Mouse (Mus musculus) olfactory bulb, adult 2 months (tissue): ENCODE data around the gene Cblb. TPM values are rescaled to one million over a fixed set of nuclear protein-coding genes. Genes with fewer than 3 reads are reported as not detected.

Experiments
- H3K27ac ChIP-seq: fragments of 200-500 bp; 2 replicates; pipeline ENCODE4 v1.5.1; 2012; ENCODE audit warnings: low read depth, low read length; ENCODE audit not compliant: insufficient read depth
- H3K4me1 ChIP-seq: fragments of 200-500 bp; 2 replicates; pipeline ENCODE4 v1.6.1; 2012; ENCODE audit warnings: low read length; ENCODE audit not compliant: control insufficient read depth, insufficient read depth
- H3K4me3 ChIP-seq: fragments of 200-500 bp; 2 replicates; pipeline ENCODE4 v1.5.1; 2012; ENCODE audit warnings: mild to moderate bottlenecking, low read depth, low read length, moderate library complexity; ENCODE audit not compliant: insufficient read depth
- CTCF ChIP-seq: fragments of 200-500 bp; IDR thresholded peaks from 2 replicates; pipeline ENCODE4 v1.5.1; 2012; ENCODE audit warnings: low read depth, mild to moderate bottlenecking, low read length, moderate library complexity; ENCODE audit not compliant: insufficient read depth
- POLR2A ChIP-seq: fragments of 200-500 bp; IDR thresholded peaks from 2 replicates; pipeline ENCODE4 v1.6.1; 2012; ENCODE audit warnings: mild to moderate bottlenecking, low read depth, low read length, moderate library complexity; ENCODE audit not compliant: insufficient read depth
- WGBS: fragments of 180-500 bp; shearing (Covaris S2); methylation state at CpG from one replicate; pipeline ENCODE4 v1.1.7; 2018; 5-methylcytosine and 5-hydroxymethylcytosine counted together
- polyA plus RNA-seq: library from polyadenylated mRNA; stranded (reverse); fragments of >200 nt; gene quantifications from 2 replicates; pipeline ENCODE4 v1.2.4, GENCODE M21; 2012; ENCODE audit warnings: low replicate concordance; ENCODE audit not compliant: missing spikeins, insufficient read depth, insufficient read length

The Cblb gene
- polyA plus RNA-seq, 1 experiment, result not detected

DNA sequence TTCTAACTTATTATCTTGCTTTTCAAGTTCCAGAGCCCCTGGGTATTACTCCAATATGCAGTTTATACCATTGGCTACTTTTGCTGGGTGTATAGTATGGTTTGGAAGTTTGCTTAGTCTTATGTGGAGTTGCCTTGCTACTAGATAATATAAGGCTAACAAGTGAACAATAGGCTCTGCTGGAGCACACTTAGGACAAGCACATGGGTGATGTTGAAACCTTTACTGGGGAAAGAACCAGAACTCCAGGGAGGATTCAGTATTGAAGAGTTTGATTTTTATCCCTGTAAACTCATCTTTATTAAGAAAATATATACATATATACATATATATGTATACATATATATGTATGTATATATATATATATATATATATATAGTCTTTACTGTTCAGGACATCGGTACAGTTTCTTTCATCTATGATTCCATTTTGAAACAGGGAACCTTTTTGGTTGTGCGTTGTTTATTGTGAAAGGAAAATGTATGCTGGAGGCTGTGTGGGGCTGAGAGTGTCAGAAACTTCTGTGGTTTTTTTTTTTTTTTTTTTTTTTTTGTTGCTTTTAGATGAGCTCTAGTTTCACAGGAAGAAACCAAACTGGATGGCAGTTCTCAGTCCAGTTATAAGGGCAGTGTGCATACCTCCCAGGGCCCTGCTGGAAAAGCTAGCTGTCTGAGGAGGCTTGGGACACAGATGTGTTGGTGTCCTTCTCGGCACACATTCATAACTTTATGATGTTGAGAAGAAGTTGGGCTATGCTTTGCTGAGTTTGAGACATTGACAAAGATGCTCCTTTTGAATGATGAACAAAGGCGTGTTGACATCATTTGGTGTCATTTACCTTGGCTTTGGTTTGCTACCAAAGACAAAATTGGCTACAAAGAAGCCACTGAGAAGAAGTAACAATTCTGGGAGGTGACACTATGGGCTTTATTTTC, 2.6 kb downstream of the Cblb start:
- TF ChIP-seq POLR2A (no peak), CTCF (no peak)
- H3K4me1 ChIP-seq, result peaks cover 2% of the 10 kb centered on the region; the same call in 1 of the 2 replicates
- no peak overlapping the region for H3K4me3 ChIP-seq
- WGBS, result 92% methylated on average over 4 of the region's 4 CpGs
- no peak overlapping the region for H3K27ac ChIP-seq

DNA sequence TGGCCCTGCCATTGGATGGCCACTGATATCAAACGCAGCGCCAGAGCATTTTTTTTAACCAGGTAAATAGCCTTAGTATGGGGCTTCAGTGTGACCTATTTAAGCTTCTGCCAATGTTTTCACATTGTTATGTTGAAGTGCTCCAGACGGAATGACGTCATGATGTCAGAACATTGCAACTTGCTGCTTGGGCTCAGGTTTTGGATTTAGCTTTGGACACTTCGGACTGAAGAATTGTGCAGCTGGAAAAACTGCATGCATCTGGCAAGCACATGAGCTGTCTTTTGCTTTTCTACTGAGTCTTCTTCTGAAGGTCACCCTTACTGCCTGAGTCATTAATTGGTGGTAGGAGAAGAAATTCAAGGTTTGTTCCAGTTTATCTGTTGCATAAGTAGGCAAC, 3.3 kb downstream of the Cblb start:
- H3K4me1 ChIP-seq, result peaks cover 2% of the 10 kb centered on the region; the same call in 1 of the 2 replicates
- no peak overlapping the region for H3K27ac ChIP-seq
- WGBS, result 86% methylated on average over 5 of the region's 5 CpGs
- no peak for TF ChIP-seq POLR2A
- TF ChIP-seq CTCF, result no peak
- H3K4me3 ChIP-seq, result no peak overlapping the region

DNA sequence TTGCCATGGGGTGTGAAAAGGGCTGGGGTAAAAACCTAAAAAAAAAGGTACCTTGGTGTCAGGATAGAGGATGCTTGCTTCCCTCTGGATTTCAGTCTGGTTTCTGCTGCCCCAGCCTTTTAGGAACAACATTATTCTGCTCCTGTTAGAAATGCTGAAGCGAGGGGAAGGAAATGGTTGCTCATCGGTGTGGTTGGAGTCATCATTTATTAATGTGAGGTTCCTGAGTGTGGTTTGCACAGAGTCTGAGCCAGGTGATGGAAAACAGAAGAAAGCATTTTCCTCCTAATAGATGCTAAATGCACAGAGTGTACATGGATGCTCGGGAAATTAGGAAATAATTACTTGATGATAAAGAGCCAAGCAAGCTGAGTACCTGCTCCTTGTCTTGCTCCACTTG, 5.3 kb downstream of the Cblb start:
- Histone ChIP-seq H3K4me1 (peaks cover 2% of the 10 kb centered on the region; the same call in 1 of the 2 replicates), H3K4me3 (no peak overlapping the region), H3K27ac (no peak overlapping the region)
- no peak for TF ChIP-seq CTCF
- no peak for TF ChIP-seq POLR2A
- WGBS, result 89% methylated on average over 3 of the region's 3 CpGs

DNA sequence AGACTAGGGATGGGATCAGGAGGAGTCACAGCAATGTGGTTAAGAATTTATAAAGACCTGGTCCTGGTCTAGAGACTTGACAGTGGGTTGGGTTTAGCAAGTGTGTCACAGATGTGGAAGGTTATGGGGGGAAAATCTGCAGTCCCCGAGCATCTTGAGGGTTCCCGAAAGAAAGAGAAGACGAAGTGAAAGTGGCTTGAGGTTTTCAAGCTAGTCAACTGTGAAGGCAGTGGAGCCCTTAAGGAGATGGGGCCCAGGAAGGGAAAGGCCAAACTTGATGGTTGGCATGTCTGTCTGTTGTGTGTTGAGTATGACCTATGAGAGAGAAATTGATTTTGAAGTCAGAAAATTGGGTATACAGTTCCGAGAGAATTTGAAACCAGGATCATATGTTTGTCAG, 7.3 kb downstream of the Cblb start:
- WGBS, result 91% methylated on average over 4 of the region's 4 CpGs
- TF ChIP-seq POLR2A, result no peak
- TF ChIP-seq CTCF, result no peak
- H3K27ac ChIP-seq, result no peak overlapping the region
- no peak overlapping the region for H3K4me3 ChIP-seq
- no peaks in the 10 kb centered on the region for H3K4me1 ChIP-seq

DNA sequence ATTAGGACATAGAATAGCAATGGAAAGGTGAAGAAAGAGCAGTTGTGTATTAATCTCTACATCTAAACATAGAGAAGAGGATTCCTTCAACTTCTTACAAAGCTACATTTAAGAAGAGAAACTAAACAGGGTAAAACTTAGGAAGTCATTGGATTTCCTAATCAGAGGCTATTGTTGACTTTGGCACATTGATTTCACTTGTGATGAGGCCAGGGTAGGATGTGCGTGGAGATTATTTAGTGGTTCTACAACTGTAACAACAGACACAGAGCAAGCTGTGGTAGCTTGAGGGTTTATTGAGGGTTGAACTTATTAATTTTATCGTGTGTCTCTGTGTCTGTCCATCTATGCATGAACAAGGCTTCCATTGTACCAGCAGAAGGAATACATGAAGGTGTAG, 7.8 kb downstream of the Cblb start:
- 85% methylated on average over 2 of the region's 2 CpGs for WGBS
- Histone ChIP-seq H3K27ac (no peak overlapping the region), H3K4me1 (no peaks in the 10 kb centered on the region), H3K4me3 (no peak overlapping the region)
- no peak for TF ChIP-seq POLR2A
- TF ChIP-seq CTCF, result no peak

DNA sequence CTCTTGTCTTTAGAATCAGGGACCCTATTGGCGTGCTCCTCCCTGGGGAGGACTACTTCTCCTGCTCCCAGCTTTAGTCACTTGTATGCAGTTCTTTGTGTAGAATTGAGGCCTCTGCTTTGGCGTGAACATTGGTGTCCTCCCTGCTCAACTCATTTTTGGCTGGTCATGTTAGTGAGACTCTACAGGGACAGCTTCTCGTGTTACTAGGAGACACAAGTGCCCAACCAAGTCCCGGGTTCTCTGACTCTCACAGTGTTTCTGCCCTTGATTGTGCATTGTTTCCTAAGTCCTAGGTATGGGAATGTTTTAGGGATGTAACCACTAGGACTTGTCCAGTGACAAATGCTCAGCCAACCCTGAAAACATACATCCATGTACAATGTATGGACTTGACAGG, 9.9 kb downstream of the Cblb start:
- H3K4me1 ChIP-seq, result no peaks in the 10 kb centered on the region
- H3K4me3 ChIP-seq, result no peak overlapping the region
- no peak for TF ChIP-seq CTCF
- TF ChIP-seq POLR2A, result no peak
- no peak overlapping the region for H3K27ac ChIP-seq
- 83% methylated on average over 4 of the region's 4 CpGs for WGBS

DNA sequence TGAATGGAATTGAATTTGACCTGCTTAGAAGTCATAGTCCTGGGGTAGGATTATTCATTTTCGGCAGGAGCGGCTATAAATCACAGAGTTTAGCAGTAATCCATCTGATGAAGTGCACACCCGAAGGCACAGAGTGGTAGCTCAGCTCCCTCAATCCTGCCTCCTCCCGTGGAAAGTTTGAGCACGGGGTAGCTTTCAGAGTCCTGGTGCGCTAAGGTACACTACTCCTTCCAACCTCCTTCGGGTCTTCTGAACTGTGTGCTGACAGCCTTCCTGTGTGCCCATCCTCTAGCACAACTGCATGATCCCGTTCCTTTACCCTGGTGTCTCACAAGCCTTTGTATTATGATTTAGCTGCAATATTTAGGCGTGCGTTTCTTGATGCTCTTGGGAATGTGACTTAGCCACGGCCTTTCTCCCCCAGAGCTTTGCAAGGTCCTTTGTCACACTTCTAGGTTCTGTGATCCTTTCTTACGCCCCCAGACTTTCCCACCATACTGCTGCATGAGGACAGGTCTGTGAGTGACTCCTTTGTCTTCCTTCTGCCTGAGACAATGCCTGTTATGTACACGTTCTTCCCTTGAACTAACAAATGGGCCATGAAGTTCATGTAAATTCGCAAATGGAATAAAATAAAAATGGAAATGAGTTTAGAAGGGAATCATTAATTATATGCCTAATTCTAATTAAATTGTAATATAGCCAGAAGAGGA, 11.8 kb downstream of the Cblb start:
- H3K4me3 ChIP-seq, result no peak overlapping the region
- no peaks in the 10 kb centered on the region for H3K4me1 ChIP-seq
- 75% methylated on average over 14 of the region's 14 CpGs for WGBS
- no peak overlapping the region for H3K27ac ChIP-seq
- TF ChIP-seq CTCF (no peak), POLR2A (no peak)

DNA sequence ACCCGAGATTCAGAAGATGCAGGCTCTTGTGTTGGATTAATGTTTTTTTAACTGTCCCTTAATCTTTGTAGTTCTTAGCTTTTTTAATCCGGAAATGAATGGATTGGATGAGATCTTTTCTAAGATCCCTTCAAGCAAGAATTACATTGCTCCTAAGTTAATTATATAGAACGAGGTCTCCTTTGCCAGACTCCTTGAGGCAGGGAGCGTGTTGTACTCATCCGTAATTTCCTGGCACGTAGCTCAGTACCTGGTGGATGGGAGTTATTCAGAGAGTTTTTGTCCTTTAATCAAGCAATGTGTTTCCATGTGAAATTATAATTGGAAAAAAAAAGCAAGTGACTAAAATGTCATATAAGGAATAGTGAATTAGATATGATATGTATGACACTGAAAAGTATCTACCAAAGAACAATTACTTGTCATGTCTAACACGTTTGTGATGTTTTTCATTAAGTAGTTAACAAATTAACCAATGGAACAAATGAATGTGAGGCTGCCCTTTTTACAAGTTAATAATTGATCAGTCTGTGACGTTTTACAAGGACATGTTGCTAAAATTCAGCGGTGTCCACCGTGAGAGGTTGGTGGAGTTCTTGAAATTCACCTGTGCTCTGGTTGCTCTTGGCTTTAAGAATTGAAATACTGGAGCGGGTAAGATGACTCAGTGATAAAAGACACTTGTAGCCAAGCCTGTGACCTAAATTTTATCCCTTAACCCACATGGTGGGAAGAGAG, 12.5 kb downstream of the Cblb start:
- Histone ChIP-seq H3K4me3 (no peak overlapping the region), H3K4me1 (no peaks in the 10 kb centered on the region), H3K27ac (no peak overlapping the region)
- WGBS, result 77% methylated on average over 11 of the region's 11 CpGs
- TF ChIP-seq CTCF, result no peak
- no peak for TF ChIP-seq POLR2A
